Mouse (Mus musculus): Measurements from ENCODE around the gene Fut7.

- TF ChIP-seq ELF1 (IDR thresholded peaks at IDR 0.05; ENCODE audit: low read depth, low read length) (no peak), POLR2A (IDR thresholded peaks at IDR 0.05; ENCODE audit: low read depth, low read length) (no peak), CTCF (conservative IDR thresholded peaks at IDR 0.05 in 1 of 2, IDR thresholded peaks at IDR 0.05 in 1 of 2; ENCODE audit: low read depth in 2 of 2, low read length in 2 of 2) (no peak), MYC (IDR thresholded peaks at IDR 0.05; ENCODE audit: low read depth, low read length) (no peak), MAX (IDR thresholded peaks at IDR 0.05; ENCODE audit: low read length) (no peak), CHD1 (IDR thresholded peaks at IDR 0.05; ENCODE audit: low read depth, low read length) (no peak), ZNF384 (IDR thresholded peaks at IDR 0.05; ENCODE audit: low read depth, low read length) (no peak), RAD21 (IDR thresholded peaks at IDR 0.05; ENCODE audit: low read depth, low read length) (no peak), TBP (conservative IDR thresholded peaks at IDR 0.05; ENCODE audit: low read depth, low read length) (no peak), EP300 (IDR thresholded peaks at IDR 0.05; ENCODE audit: low read length) (no peak), GABPA (IDR thresholded peaks at IDR 0.05; ENCODE audit: insufficient replicate concordance, low read depth, low read length) (no peak)
These were observed 38.3 kb downstream of the Fut7 start for GRCm38 (mm10) chr2:25461407-25461806.

Measured in CH12.LX (cell line).